Mouse (Mus musculus) adrenal gland (tissue): ENCODE results near the gene Cbx1.

ENCODE experiments used
- intact Hi-C: fragments of 180-260 bp; cut with DNase I; formaldehyde crosslinking; loops from one replicate; pipeline ENCODE4 v1.15.1; 2025
- long read RNA-seq, 2 experiments: library from polyadenylated mRNA; unstranded; transcript quantifications; one replicate each; pipeline ENCODE4 v2.0.0; 2020; ENCODE audit warnings: borderline replicate concordance in 1 of 2; ENCODE audit not compliant: insufficient replicate concordance in 1 of 2

Gene Cbx1
- long read RNA-seq, experiment 1, partial matches to known transcripts, result 16 of 31 reads
- long read RNA-seq, experiment 1, other reads (novel, unspliced or antisense), result 14 of 31 reads
- long read RNA-seq, experiment 2, partial matches to known transcripts, result 37 of 51 reads
- long read RNA-seq, experiment 2, other reads (novel, unspliced or antisense), result 14 of 51 reads

GRCm38 (mm10) chr11:96788871-96789795, at the start of gene Cbx1:
TSS of gene Cbx1 (plus strand) at chr11:96789127.
- intact Hi-C loops, result no loop called here

GRCm38 (mm10) chr11:96740796-96741195, 48.1 kb upstream of the Cbx1 start:
- intact Hi-C loops, result no loop called here

- intact Hi-C loops, result no loop called here
These were observed 46.9 kb upstream of the Cbx1 start for GRCm38 (mm10) chr11:96741995-96742394.

GRCm38 (mm10) chr11:96743000-96743399, 45.9 kb upstream of the Cbx1 start:
- intact Hi-C loops, result no loop called here

- intact Hi-C loops, result no loop called here
These were observed 45.0 kb upstream of the Cbx1 start for GRCm38 (mm10) chr11:96743891-96744290.

- intact Hi-C loops, result no loop called here
These were observed 42.3 kb upstream of the Cbx1 start for GRCm38 (mm10) chr11:96746648-96747047.

GRCm38 (mm10) chr11:96747555-96747954, 41.4 kb upstream of the Cbx1 start:
- intact Hi-C loops, result no loop called here

GRCm38 (mm10) chr11:96755298-96755697, 33.6 kb upstream of the Cbx1 start:
- intact Hi-C loops, result no loop called here

- intact Hi-C loops, result no loop called here
These were observed 31.5 kb upstream of the Cbx1 start for GRCm38 (mm10) chr11:96757421-96757820.

- intact Hi-C loops, result loop anchor here (2.0 kb wide), 1 partner anchor 104 kb away; no protein-coding TSS in a partner anchor
These were observed 30.5 kb upstream of the Cbx1 start for GRCm38 (mm10) chr11:96758402-96758801.

GRCm38 (mm10) chr11:96760042-96760441, 28.9 kb upstream of the Cbx1 start:
- intact Hi-C loops, result no loop called here

- intact Hi-C loops, result no loop called here
These were observed 26.9 kb upstream of the Cbx1 start for GRCm38 (mm10) chr11:96761984-96762383.

- intact Hi-C loops, result no loop called here
These were observed 26.0 kb upstream of the Cbx1 start for GRCm38 (mm10) chr11:96762742-96763470.

GRCm38 (mm10) chr11:96764511-96765350, 24.2 kb upstream of the Cbx1 start:
- intact Hi-C loops, result no loop called here

GRCm38 (mm10) chr11:96765645-96766044, 23.3 kb upstream of the Cbx1 start:
- intact Hi-C loops, result no loop called here

GRCm38 (mm10) chr11:96766555-96766954, 22.4 kb upstream of the Cbx1 start:
- intact Hi-C loops, result no loop called here

- intact Hi-C loops, result no loop called here
These were observed 21.8 kb upstream of the Cbx1 start for GRCm38 (mm10) chr11:96767096-96767495.

GRCm38 (mm10) chr11:96768240-96768639, 20.7 kb upstream of the Cbx1 start:
- intact Hi-C loops, result no loop called here

GRCm38 (mm10) chr11:96771274-96771975, 17.5 kb upstream of the Cbx1 start:
- intact Hi-C loops, result no loop called here

GRCm38 (mm10) chr11:96772413-96772812, 16.5 kb upstream of the Cbx1 start:
- intact Hi-C loops, result no loop called here
